Mouse (Mus musculus): Measurements from ENCODE around the gene F830045P16Rik. TPM values are rescaled to one million over a fixed set of nuclear protein-coding genes. Genes with fewer than 3 reads are reported as not detected.
A peak's percentile ranks its signal among the peaks of the same experiment; 100 is the strongest.
"Not testable (repeated sequence)": the region's sequence is repeated elsewhere in the genome, so short reads cannot be mapped to it uniquely, and the experiment has no call there.

The F830045P16Rik gene
- polyA plus RNA-seq, 1 experiment from 2014 or later, result not detected

- no peak overlapping the region for H3K4me3 ChIP-seq (ENCODE audit: low read depth, low read length)
- no peak for TF ChIP-seq CTCF (IDR thresholded peaks at IDR 0.05; ENCODE audit: low read depth)
- H3K27ac ChIP-seq (ENCODE audit: low read depth), result no peak overlapping the region
- no peaks in the 10 kb centered on the region for H3K9me3 ChIP-seq (ENCODE audit: low read depth, low read length)
- no peaks in the 10 kb centered on the region for H3K36me3 ChIP-seq (ENCODE audit: insufficient read depth)
- no peak overlapping the region for H3K9ac ChIP-seq
- no peak overlapping the region for H3K4me2 ChIP-seq
- no peak for ATAC-seq (ENCODE audit: insufficient read depth)
- WGBS, result 83% methylated on average over 3 of the region's 3 CpGs
- H3K4me1 ChIP-seq (ENCODE audit: insufficient read depth), result no peaks in the 10 kb centered on the region
- DNase-seq, result no peak
- no peaks in the 10 kb centered on the region for H3K27me3 ChIP-seq (ENCODE audit: insufficient read depth, low read length)
Measured at GRCm38 (mm10) chr2:129518526-129518925, 17.9 kb downstream of the F830045P16Rik start.

GRCm38 (mm10) chr2:129514923-129515920 lies 21.2 kb downstream of the F830045P16Rik start:
- H3K9me3 ChIP-seq (ENCODE audit: low read depth, low read length), result no peaks in the 10 kb centered on the region
- no peak overlapping the region for H3K9ac ChIP-seq
- H3K4me3 ChIP-seq (ENCODE audit: low read depth, low read length), result no peak overlapping the region
- H3K4me2 ChIP-seq, result no peak overlapping the region
- H3K36me3 ChIP-seq (ENCODE audit: insufficient read depth), result no peaks in the 10 kb centered on the region
- ATAC-seq (ENCODE audit: insufficient read depth), result peak; percentile 58; the same call in 1 of the 2 replicates
- 46% methylated on average over 16 of the region's 16 CpGs for WGBS
- peak; percentile 56 for DNase-seq
- peak overlapping the region; percentile 59 for H3K27ac ChIP-seq (ENCODE audit: low read depth)
- no peaks in the 10 kb centered on the region for H3K4me1 ChIP-seq (ENCODE audit: insufficient read depth)
- H3K27me3 ChIP-seq (ENCODE audit: insufficient read depth, low read length), result no peaks in the 10 kb centered on the region
- TF ChIP-seq CTCF (IDR thresholded peaks at IDR 0.05; ENCODE audit: low read depth), result no peak

- H3K9ac ChIP-seq, result no peak overlapping the region
- no peak for TF ChIP-seq CTCF (IDR thresholded peaks at IDR 0.05; ENCODE audit: low read depth)
- H3K4me1 ChIP-seq (ENCODE audit: insufficient read depth), result no peaks in the 10 kb centered on the region
- H3K9me3 ChIP-seq (ENCODE audit: low read depth, low read length), result no peaks in the 10 kb centered on the region
- H3K4me2 ChIP-seq, result no peak overlapping the region
- no peaks in the 10 kb centered on the region for H3K27me3 ChIP-seq (ENCODE audit: insufficient read depth, low read length)
- H3K4me3 ChIP-seq (ENCODE audit: low read depth, low read length), result no peak overlapping the region
- DNase-seq (peak; percentile 7), ATAC-seq (ENCODE audit: insufficient read depth) (no peak)
- no peaks in the 10 kb centered on the region for H3K36me3 ChIP-seq (ENCODE audit: insufficient read depth)
- H3K27ac ChIP-seq (ENCODE audit: low read depth), result no peak overlapping the region
Measured at GRCm38 (mm10) chr2:129514401-129514667, 22.1 kb downstream of the F830045P16Rik start.

- no peak overlapping the region for H3K27ac ChIP-seq (ENCODE audit: low read depth)
- no peaks in the 10 kb centered on the region for H3K4me1 ChIP-seq (ENCODE audit: insufficient read depth)
- ATAC-seq (ENCODE audit: insufficient read depth) (no peak), DNase-seq (no peak)
- H3K27me3 ChIP-seq (ENCODE audit: insufficient read depth, low read length), result no peaks in the 10 kb centered on the region
- no peaks in the 10 kb centered on the region for H3K36me3 ChIP-seq (ENCODE audit: insufficient read depth)
- no peak overlapping the region for H3K4me3 ChIP-seq (ENCODE audit: low read depth, low read length)
- H3K9me3 ChIP-seq (ENCODE audit: low read depth, low read length), result no peaks in the 10 kb centered on the region
- WGBS, result 74% methylated on average over 6 of the region's 6 CpGs
- H3K9ac ChIP-seq, result no peak overlapping the region
- no peak overlapping the region for H3K4me2 ChIP-seq
- no peak for TF ChIP-seq CTCF (IDR thresholded peaks at IDR 0.05; ENCODE audit: low read depth)
Measured at GRCm38 (mm10) chr2:129513546-129514400, 22.6 kb downstream of the F830045P16Rik start.

GRCm38 (mm10) chr2:129512147-129512546 lies 24.3 kb downstream of the F830045P16Rik start:
- H3K4me1 ChIP-seq (ENCODE audit: insufficient read depth); ATAC-seq (ENCODE audit: insufficient read depth): not testable (repeated sequence)
- WGBS, result 80% methylated on average over 7 of the region's 7 CpGs

GRCm38 (mm10) chr2:129502641-129503040 lies 33.8 kb downstream of the F830045P16Rik start:
- no peak overlapping the region for H3K27ac ChIP-seq (ENCODE audit: low read depth)
- peak; percentile 69 for DNase-seq
- no peaks in the 10 kb centered on the region for H3K4me1 ChIP-seq (ENCODE audit: insufficient read depth)
- no peak overlapping the region for H3K9ac ChIP-seq
- no peaks in the 10 kb centered on the region for H3K36me3 ChIP-seq (ENCODE audit: insufficient read depth)
- no peak overlapping the region for H3K4me3 ChIP-seq (ENCODE audit: low read depth, low read length)
- no peak for ATAC-seq (ENCODE audit: insufficient read depth)
- TF ChIP-seq CTCF (IDR thresholded peaks at IDR 0.05; ENCODE audit: low read depth), result peak; percentile 78
- WGBS, result 22% methylated on average over 6 of the region's 6 CpGs
- no peaks in the 10 kb centered on the region for H3K9me3 ChIP-seq (ENCODE audit: low read depth, low read length)
- H3K27me3 ChIP-seq (ENCODE audit: insufficient read depth, low read length), result no peaks in the 10 kb centered on the region
- no peak overlapping the region for H3K4me2 ChIP-seq

More at GRCm38 (mm10) chr2:129512147-129512546, 24.3 kb downstream of the F830045P16Rik start:
- not testable (repeated sequence) for H3K4me2 ChIP-seq; H3K9me3 ChIP-seq (ENCODE audit: low read depth, low read length); H3K9ac ChIP-seq; DNase-seq; H3K27ac ChIP-seq (ENCODE audit: low read depth); H3K27me3 ChIP-seq (ENCODE audit: insufficient read depth, low read length); H3K4me3 ChIP-seq (ENCODE audit: low read depth, low read length); H3K36me3 ChIP-seq (ENCODE audit: insufficient read depth)
